Comparison of ENCODE assay signal across 8 mouse cellular contexts in genomic region chr17:26972107-26972506, GRCm38 (mm10). TPM values are rescaled to one million over a fixed set of nuclear protein-coding genes. Genes with fewer than 3 reads are reported as not detected.
DNase-seq lines count a peak whose midpoint lies in the region; ATAC-seq and TF ChIP-seq lines count a peak whose summit lies in the region.

No protein-coding gene starts in this region.

- intact Hi-C loops in left cerebral cortex, adult 2 months (cut with DNase I) = loop anchor here (1.0 to 2.0 kb wide), 2 partner anchors 39 to 49 kb away; partner anchors contain the start of gene Phf1
- intact Hi-C loops in left cerebral cortex, postnatal 36 days (cut with DNase I) = loop anchor here (5.0 kb wide), 1 partner anchor 55 kb away; the partner anchor contains the start of gene Bak1

- peak overlapping the region; percentile 90 for H3K27ac ChIP-seq in left cerebral cortex, adult 2 months
- peak overlapping the region; percentile 85 for H3K27ac ChIP-seq in embryonic facial prominence, embryonic 14.5 days (replicated peaks; ENCODE audit: low read depth, low read length)
- peak overlapping the region; percentile 89 for H3K27ac ChIP-seq in limb, embryonic 10.5 days
- H3K27ac ChIP-seq in neural tube, embryonic 13.5 days (replicated peaks) = peak overlapping the region; percentile 85

- no peak for ATAC-seq in embryonic facial prominence, embryonic 14.5 days (ENCODE audit: low read depth)
- no peak for ATAC-seq in neural tube, embryonic 13.5 days (ENCODE audit: low read depth)
- no peak for ATAC-seq in megakaryocyte-erythroid progenitor cell, adult 5-6 weeks (replicated peaks; ENCODE audit: low FRiP score, low TSS enrichment, poor library complexity, severe bottlenecking)

- DNase-seq in left cerebral cortex, adult 2 months (ENCODE audit: extremely low spot score in 1 of 2, low spot score in 2 of 2) = no peak
- no peak for DNase-seq in left cerebral cortex, postnatal 36 days (ENCODE audit: low spot score in 2 of 2)
- no peak for DNase-seq in embryonic facial prominence, embryonic 14.5 days (ENCODE audit: low spot score)
- DNase-seq in limb, embryonic 10.5 days (ENCODE audit: low spot score) = no peak
- no peak for DNase-seq in gastrocnemius, adult 18-20 months (ENCODE audit: low spot score)
- no peak for DNase-seq in adrenal gland, postnatal 36 days

- peak overlapping the region; percentile 74 for H3K9ac ChIP-seq in embryonic facial prominence, embryonic 14.5 days (ENCODE audit: low read depth, low read length)
- peak overlapping the region; percentile 83 for H3K9ac ChIP-seq in neural tube, embryonic 13.5 days

- H3K36me3 ChIP-seq in embryonic facial prominence, embryonic 14.5 days (ENCODE audit: control insufficient read depth, insufficient read depth, low read length) = peaks cover 48% of the 10 kb centered on the region
- peaks cover 70% of the 10 kb centered on the region for H3K36me3 ChIP-seq in limb, embryonic 10.5 days
- peaks cover 63% of the 10 kb centered on the region for H3K36me3 ChIP-seq in neural tube, embryonic 13.5 days

- no peak for TF ChIP-seq CTCF in left cerebral cortex, adult 2 months (IDR thresholded peaks at IDR 0.05)

- H3K4me2 ChIP-seq in embryonic facial prominence, embryonic 14.5 days (ENCODE audit: low read depth, low read length) = peak overlapping the region; percentile 79
- peak overlapping the region; percentile 81 for H3K4me2 ChIP-seq in neural tube, embryonic 13.5 days

- H3K4me1 ChIP-seq in embryonic facial prominence, embryonic 14.5 days (ENCODE audit: control insufficient read depth, insufficient read depth, low read length) = peaks cover 17% of the 10 kb centered on the region
- H3K4me1 ChIP-seq in limb, embryonic 10.5 days = peaks cover 49% of the 10 kb centered on the region
- peaks cover 53% of the 10 kb centered on the region for H3K4me1 ChIP-seq in neural tube, embryonic 13.5 days (replicated peaks)

- H3K27me3 ChIP-seq in embryonic facial prominence, embryonic 14.5 days (replicated peaks; ENCODE audit: control insufficient read depth, insufficient read depth, low read length) = no peaks in the 10 kb centered on the region
- no peaks in the 10 kb centered on the region for H3K27me3 ChIP-seq in limb, embryonic 10.5 days (ENCODE audit: low read depth, poor library complexity, severe bottlenecking)
- no peaks in the 10 kb centered on the region for H3K27me3 ChIP-seq in neural tube, embryonic 13.5 days

- peak overlapping the region; percentile 89 for H3K4me3 ChIP-seq in left cerebral cortex, adult 2 months
- peak overlapping the region; percentile 73 for H3K4me3 ChIP-seq in embryonic facial prominence, embryonic 14.5 days (ENCODE audit: low read depth, low read length)
- peak overlapping the region; percentile 83 for H3K4me3 ChIP-seq in limb, embryonic 10.5 days
- H3K4me3 ChIP-seq in neural tube, embryonic 13.5 days = peak overlapping the region; percentile 81

- H3K9me3 ChIP-seq in embryonic facial prominence, embryonic 14.5 days (ENCODE audit: control insufficient read depth, low read length) = no peaks in the 10 kb centered on the region
- H3K9me3 ChIP-seq in limb, embryonic 10.5 days (replicated peaks) = no peaks in the 10 kb centered on the region
- H3K9me3 ChIP-seq in neural tube, embryonic 13.5 days = no peaks in the 10 kb centered on the region

- 2% methylated on average over 3 of the region's 3 CpGs for WGBS in embryonic facial prominence, embryonic 14.5 days
- WGBS in limb, embryonic 10.5 days = 6% methylated on average over 3 of the region's 3 CpGs
- WGBS in neural tube, embryonic 13.5 days = 7% methylated on average over 3 of the region's 3 CpGs

RNA-seq across cellular contexts. Expression of gene Zbtb9, which starts 0.9 kb away (rescaled TPM):
- 10 to 100 TPM; 16.3 to 18.3 TPM for total RNA-seq in left cerebral cortex, adult 2 months (2021)
- 10 to 100 TPM; 14.9 to 16.7 TPM for total RNA-seq in left cerebral cortex, postnatal 36 days (2021)
- 9.0 and 9.1 TPM in 2 replicates for polyA plus RNA-seq in embryonic facial prominence, embryonic 14.5 days (2014; fragmentation: Nextera tagmentation; extraction: Ambion mirVana)
- 20.6 and 22.0 TPM in 2 replicates for polyA plus RNA-seq in limb, embryonic 10.5 days (2016; fragmentation: Nextera tagmentation; extraction: Ambion mirVana)
- polyA plus RNA-seq in neural tube, embryonic 13.5 days (2015; fragmentation: Nextera tagmentation; extraction: Ambion mirVana) = 17.8 and 19.8 TPM in 2 replicates
- total RNA-seq in megakaryocyte-erythroid progenitor cell, adult 5-6 weeks (2014; fragmentation: Nextera tagmentation) = 5.5 and 14.6 TPM in 2 replicates
- 18.3 and 22.0 TPM in 2 replicates for total RNA-seq in megakaryocyte-erythroid progenitor cell, adult 5-6 weeks (2017)
- under 1 TPM; 0.66 TPM for total RNA-seq in gastrocnemius, adult 18-20 months (2021)
- 10 to 100 TPM in 1 of 2 experiments, 1 to 10 TPM in 1; 9.9 to 10.5 TPM for total RNA-seq in adrenal gland, postnatal 36 days (2021)

RNA-seq across cellular contexts. Expression of gene Syngap1, which starts 31.1 kb away (rescaled TPM):
- 100 to 1,000 TPM; 452 to 471 TPM for total RNA-seq in left cerebral cortex, adult 2 months (2021)
- 100 to 1,000 TPM; 419 to 475 TPM for total RNA-seq in left cerebral cortex, postnatal 36 days (2021)
- 1.4 and 2.6 TPM in 2 replicates for polyA plus RNA-seq in embryonic facial prominence, embryonic 14.5 days (2014; fragmentation: Nextera tagmentation; extraction: Ambion mirVana)
- 2.8 and 3.1 TPM in 2 replicates for polyA plus RNA-seq in limb, embryonic 10.5 days (2016; fragmentation: Nextera tagmentation; extraction: Ambion mirVana)
- 4.1 and 4.9 TPM in 2 replicates for polyA plus RNA-seq in neural tube, embryonic 13.5 days (2015; fragmentation: Nextera tagmentation; extraction: Ambion mirVana)
- 18.2 and 33.6 TPM in 2 replicates for total RNA-seq in megakaryocyte-erythroid progenitor cell, adult 5-6 weeks (2014; fragmentation: Nextera tagmentation)
- total RNA-seq in megakaryocyte-erythroid progenitor cell, adult 5-6 weeks (2017) = 7.7 and 9.1 TPM in 2 replicates
- total RNA-seq in gastrocnemius, adult 18-20 months (2021) = 1 to 10 TPM; 2.2 to 2.8 TPM
- 10 to 100 TPM; 11.4 to 18.6 TPM for total RNA-seq in adrenal gland, postnatal 36 days (2021)

RNA-seq across cellular contexts. Expression of gene Cuta, which starts 32.7 kb away (rescaled TPM):
- 100 to 1,000 TPM; 103 to 110 TPM for total RNA-seq in left cerebral cortex, adult 2 months (2021)
- 100 to 1,000 TPM in 1 of 2 experiments, 10 to 100 TPM in 1; 99.1 to 111 TPM for total RNA-seq in left cerebral cortex, postnatal 36 days (2021)
- 142 and 148 TPM in 2 replicates for polyA plus RNA-seq in embryonic facial prominence, embryonic 14.5 days (2014; fragmentation: Nextera tagmentation; extraction: Ambion mirVana)
- 184 and 188 TPM in 2 replicates for polyA plus RNA-seq in limb, embryonic 10.5 days (2016; fragmentation: Nextera tagmentation; extraction: Ambion mirVana)
- polyA plus RNA-seq in neural tube, embryonic 13.5 days (2015; fragmentation: Nextera tagmentation; extraction: Ambion mirVana) = 141 and 147 TPM in 2 replicates
- total RNA-seq in megakaryocyte-erythroid progenitor cell, adult 5-6 weeks (2014; fragmentation: Nextera tagmentation) = 154 and 184 TPM in 2 replicates
- total RNA-seq in megakaryocyte-erythroid progenitor cell, adult 5-6 weeks (2017) = 55.2 and 93.0 TPM in 2 replicates
- total RNA-seq in gastrocnemius, adult 18-20 months (2021) = 100 to 1,000 TPM; 103 to 109 TPM
- 100 to 1,000 TPM; 129 to 165 TPM for total RNA-seq in adrenal gland, postnatal 36 days (2021)

RNA-seq across cellular contexts. Expression of gene Phf1, which starts 39.3 kb away (rescaled TPM):
- 10 to 100 TPM; 33.8 to 39.5 TPM for total RNA-seq in left cerebral cortex, adult 2 months (2021)
- 10 to 100 TPM; 28.9 to 30.8 TPM for total RNA-seq in left cerebral cortex, postnatal 36 days (2021)
- 10.0 and 12.0 TPM in 2 replicates for polyA plus RNA-seq in embryonic facial prominence, embryonic 14.5 days (2014; fragmentation: Nextera tagmentation; extraction: Ambion mirVana)
- polyA plus RNA-seq in limb, embryonic 10.5 days (2016; fragmentation: Nextera tagmentation; extraction: Ambion mirVana) = 3.5 and 5.0 TPM in 2 replicates
- polyA plus RNA-seq in neural tube, embryonic 13.5 days (2015; fragmentation: Nextera tagmentation; extraction: Ambion mirVana) = 17.3 and 19.1 TPM in 2 replicates
- total RNA-seq in megakaryocyte-erythroid progenitor cell, adult 5-6 weeks (2014; fragmentation: Nextera tagmentation) = 8.2 and 11.6 TPM in 2 replicates
- total RNA-seq in megakaryocyte-erythroid progenitor cell, adult 5-6 weeks (2017) = 2.2 and 2.8 TPM in 2 replicates
- total RNA-seq in gastrocnemius, adult 18-20 months (2021) = 10 to 100 TPM in 1 of 2 experiments, 1 to 10 TPM in 1; 8.2 to 11.3 TPM
- total RNA-seq in adrenal gland, postnatal 36 days (2021) = 10 to 100 TPM; 34.2 to 37.9 TPM

RNA-seq across cellular contexts. Expression of gene Kifc5b, which starts 55.2 kb away (rescaled TPM):
- 1 to 10 TPM; 3.3 to 4.6 TPM for total RNA-seq in left cerebral cortex, adult 2 months (2021)
- 1 to 10 TPM; 1.9 to 4.2 TPM for total RNA-seq in left cerebral cortex, postnatal 36 days (2021)
- 3.0 and 4.7 TPM in 2 replicates for polyA plus RNA-seq in embryonic facial prominence, embryonic 14.5 days (2014; fragmentation: Nextera tagmentation; extraction: Ambion mirVana)
- polyA plus RNA-seq in limb, embryonic 10.5 days (2016; fragmentation: Nextera tagmentation; extraction: Ambion mirVana) = 12.3 and 12.6 TPM in 2 replicates
- 2.5 and 3.2 TPM in 2 replicates for polyA plus RNA-seq in neural tube, embryonic 13.5 days (2015; fragmentation: Nextera tagmentation; extraction: Ambion mirVana)
- 15.6 and 19.6 TPM in 2 replicates for total RNA-seq in megakaryocyte-erythroid progenitor cell, adult 5-6 weeks (2014; fragmentation: Nextera tagmentation)
- total RNA-seq in megakaryocyte-erythroid progenitor cell, adult 5-6 weeks (2017) = 9.1 and 9.7 TPM in 2 replicates
- under 1 TPM; 0.37 to 0.43 TPM for total RNA-seq in gastrocnemius, adult 18-20 months (2021)
- total RNA-seq in adrenal gland, postnatal 36 days (2021) = 1 to 10 TPM; 1.7 to 1.9 TPM

Comparison
In these comparisons a context has a peak if more than half of its experiments do, and no peak if none do; other contexts are left out.
1. RNA of gene Syngap1, which starts 31.1 kb away (total RNA-seq): 419 to 475 TPM in left cerebral cortex, postnatal 36 days and 452 to 471 TPM in left cerebral cortex, adult 2 months; 7.7 to 33.6 TPM in megakaryocyte-erythroid progenitor cell, adult 5-6 weeks, 11.4 to 18.6 TPM in adrenal gland, postnatal 36 days and 2.2 to 2.8 TPM in gastrocnemius, adult 18-20 months; every median in the first group is over 10 times any median in the second.
2. Peak in every context shown above with its lines, with median percentiles within 50 percentile points of each other: H3K27ac ChIP-seq and H3K4me3 ChIP-seq.